Mouse (Mus musculus) spleen, adult 12 weeks (tissue): ENCODE data around the gene Mrto4.
"Not testable (repeated sequence)": the region's sequence is repeated elsewhere in the genome, so short reads cannot be mapped to it uniquely, and the experiment has no call there.

Source experiments
- DNase-seq: peaks from one replicate; pipeline ENCODE4 v3.0.0; 2022; ENCODE audit warnings: low spot score

Mrto4 gene

DNA sequence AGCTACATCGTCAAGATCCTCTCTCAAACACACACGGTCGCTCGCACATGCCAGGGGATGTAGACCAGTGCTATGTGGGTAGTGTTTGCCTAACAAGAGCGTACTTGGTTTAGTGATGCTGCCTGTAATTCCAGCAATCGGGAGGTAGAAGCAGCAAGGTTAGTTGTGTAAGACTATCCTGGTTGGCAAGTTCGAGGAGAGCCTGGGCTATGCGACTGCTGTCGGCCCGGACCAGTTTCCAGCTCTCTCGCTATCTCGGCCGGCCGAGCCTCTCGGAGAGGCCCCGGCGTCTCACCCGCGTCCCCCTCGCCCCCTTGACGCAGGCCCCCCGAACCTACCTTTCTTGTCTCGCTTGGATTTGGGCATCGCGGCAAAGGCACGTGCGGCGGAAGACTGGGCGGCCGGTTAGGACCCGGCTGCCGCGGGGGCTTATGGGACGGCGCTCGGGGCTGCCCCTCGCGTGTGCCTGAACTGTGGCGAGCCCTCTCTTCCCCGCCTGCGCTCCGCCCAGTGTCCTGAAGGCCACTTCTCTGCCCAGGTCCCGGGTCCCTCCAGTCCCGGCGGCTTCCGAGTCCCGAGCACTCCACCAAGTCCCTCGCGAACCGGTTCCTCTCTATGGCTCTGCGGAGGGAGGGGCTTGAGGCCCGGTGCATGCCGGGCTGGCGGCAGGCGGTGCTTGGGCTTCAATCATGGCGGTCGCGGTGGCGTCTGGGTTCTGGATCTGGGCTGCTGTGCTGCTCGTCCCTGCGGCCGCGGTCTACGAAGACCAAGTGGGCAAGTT, at the start of gene Mrto4, which contains the start of the genes Emc1 and Ubr4:
Gene Mrto4 (minus strand): TSS at position 646 of the 781 bp plus-strand sequence.
Gene Emc1 (plus strand): TSS at position 657 of the 781 bp plus-strand sequence.
Gene Ubr4 (plus strand): TSS at position 679 of the 781 bp plus-strand sequence.
- DNase-seq, result peak; percentile 83

DNA sequence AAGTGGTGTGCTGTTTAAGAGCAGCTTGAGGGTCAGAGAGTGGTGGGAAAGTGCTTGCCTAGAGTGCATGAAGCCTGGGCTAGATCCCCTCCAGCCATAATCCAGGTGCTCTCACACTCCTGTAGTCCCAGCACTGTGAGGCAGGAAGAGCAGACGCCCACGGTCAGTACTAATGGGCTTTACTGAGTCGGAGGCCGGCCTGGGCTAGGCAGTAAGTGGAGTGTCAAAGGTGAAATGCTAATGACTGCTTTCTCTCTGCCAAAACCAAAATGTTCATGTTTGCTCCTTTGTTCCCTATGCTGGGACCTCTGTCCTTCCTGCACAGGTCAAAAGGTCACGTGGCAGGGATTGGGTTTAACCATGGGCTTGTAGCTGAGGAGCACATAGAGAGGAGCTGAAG, 48.1 kb upstream of the Mrto4 start:
- no peak for DNase-seq

DNA sequence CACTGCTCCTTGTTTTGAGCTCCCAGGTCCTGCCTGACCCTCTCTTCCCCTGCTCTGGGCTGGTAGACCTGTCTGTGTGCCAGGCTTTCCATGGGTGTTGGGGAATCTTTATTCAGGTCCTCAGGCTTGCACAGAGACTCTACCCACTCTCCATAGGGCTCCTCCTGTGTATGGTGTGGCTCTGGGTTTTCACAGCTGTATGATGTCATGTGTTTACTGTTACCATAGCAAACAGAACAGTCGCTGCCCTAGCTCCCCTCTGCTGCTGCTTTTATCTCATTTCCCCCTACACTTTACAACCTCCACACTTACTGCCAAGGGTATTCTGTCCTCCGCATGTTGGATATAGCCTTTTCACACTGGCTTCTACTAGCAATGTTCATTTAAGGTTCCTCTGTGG, 43.1 kb upstream of the Mrto4 start:
- no peak for DNase-seq

GRCm38 (mm10) chr4:139389557-139389956, 37.2 kb upstream of the Mrto4 start:
- DNase-seq, result no peak

GRCm38 (mm10) chr4:139386869-139387319, 34.5 kb upstream of the Mrto4 start:
- no peak for DNase-seq

DNA sequence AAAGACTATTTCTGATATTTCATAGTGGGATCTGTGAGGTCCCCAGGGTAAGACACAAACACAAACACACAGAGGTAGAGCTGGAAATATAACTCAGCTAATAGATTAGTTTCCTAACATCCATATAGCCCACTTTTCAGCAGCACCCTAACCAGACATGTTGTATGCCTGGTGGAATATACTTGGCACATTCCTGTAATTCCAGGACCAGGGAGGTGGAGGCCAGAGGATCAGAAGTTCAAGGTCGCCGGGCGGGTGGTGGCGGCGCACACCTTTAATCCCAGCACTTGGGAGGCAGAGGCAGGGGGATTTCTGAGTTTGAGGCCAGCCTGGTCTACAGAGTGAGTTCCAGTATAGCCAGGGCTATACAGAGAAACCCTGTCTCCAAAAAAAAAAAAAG, 33.5 kb upstream of the Mrto4 start:
- not testable (repeated sequence) for DNase-seq

DNA sequence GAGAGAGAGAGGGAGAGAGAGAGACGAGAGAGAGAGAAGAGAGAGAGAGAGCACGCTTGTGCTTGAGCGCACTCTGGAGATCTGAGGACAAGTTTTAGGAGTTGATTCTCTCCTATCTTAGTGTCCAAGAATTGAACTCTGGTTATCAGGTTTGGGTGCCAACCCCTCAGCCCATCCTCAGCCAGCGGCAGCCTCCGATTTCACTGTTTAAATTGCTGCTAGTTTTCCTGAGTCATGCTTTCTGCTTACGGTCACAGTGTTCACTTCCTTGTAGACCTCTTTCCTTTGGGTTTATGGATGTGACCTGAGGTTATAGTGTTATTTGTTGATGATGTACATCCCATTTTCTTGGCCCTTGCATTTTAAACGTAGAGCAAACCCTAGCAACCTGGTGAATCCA, 29.9 kb upstream of the Mrto4 start:
- DNase-seq, result peak; percentile 4

DNA sequence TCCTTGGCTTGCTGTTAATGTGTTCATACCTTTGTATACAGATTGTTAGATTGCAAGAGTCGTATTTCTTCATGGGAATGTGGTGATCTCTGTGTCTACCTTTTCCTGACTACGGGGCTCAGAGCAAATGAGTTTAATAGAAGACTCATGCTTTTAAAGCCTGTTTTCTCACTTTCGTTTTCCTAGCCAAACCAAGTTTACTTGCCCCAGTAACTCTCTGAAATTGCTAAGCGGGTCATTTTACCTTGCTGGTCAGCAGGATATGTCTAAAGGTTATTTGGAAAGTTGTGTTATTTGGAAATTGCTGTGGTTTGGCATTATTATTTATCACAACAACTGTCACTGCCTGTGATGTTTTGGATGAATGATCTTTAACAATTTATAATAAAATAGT, 29.1 kb upstream of the Mrto4 start:
- no peak for DNase-seq

DNA sequence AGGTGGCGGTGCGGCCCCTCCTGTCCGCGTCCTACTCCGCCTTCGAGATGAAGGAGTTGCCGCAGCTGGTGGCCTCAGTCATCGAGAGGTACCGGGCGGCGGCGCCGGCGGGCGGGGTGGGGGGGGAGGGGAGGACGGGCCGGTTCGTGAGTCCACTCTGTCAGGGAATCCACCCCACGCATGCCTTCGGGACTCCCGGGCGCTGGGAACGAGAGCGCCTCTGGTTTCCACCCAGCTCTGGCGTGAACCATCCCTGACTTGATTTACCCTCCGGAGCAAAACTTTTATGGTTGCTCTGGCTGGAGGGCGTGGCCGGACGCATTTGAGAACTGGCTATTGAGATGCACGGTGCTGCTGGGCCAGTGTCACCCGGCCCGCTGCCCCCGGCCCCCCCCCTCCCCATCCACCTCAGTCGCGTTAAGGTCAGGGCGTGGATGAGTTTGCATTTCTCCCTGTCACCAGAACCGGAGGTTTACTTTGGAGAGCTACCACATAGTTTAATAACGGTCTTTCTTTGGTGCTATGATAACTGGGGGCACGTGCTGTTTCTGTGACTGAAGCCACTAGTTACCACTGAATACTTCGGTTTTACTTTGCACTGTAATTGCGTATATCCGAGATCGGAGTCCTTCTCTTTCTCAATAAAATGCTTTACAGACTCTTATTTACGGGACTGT, 28.5 kb upstream of the Mrto4 start:
- no peak for DNase-seq

DNA sequence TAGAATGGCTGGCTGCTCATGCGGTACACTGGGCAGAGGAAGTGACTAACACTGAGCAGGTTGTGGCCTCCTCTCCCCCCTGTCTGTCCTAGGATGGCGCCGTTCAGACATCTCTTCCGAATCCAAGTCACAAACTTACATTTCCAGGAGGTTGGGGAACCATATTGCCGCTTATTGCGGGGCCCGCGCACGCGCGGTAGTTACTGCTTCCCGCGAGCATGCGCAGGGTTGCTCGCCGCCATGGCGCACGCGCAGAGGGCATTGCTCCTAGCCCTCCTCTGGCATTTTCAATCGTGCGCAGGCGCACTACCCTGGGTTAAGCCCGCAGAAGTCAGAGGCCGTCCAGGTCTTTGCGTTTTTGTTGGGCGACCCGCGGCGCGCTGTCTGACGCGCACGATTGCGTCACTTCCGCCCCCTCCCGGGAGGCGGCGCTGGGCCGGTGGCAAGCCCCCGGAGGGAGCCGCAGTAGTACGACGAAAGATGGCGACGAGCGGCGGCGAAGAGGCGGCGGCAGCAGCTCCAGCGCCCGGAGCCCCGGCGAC, 27.9 kb upstream of the Mrto4 start:
- DNase-seq, result peak; percentile 99

DNA sequence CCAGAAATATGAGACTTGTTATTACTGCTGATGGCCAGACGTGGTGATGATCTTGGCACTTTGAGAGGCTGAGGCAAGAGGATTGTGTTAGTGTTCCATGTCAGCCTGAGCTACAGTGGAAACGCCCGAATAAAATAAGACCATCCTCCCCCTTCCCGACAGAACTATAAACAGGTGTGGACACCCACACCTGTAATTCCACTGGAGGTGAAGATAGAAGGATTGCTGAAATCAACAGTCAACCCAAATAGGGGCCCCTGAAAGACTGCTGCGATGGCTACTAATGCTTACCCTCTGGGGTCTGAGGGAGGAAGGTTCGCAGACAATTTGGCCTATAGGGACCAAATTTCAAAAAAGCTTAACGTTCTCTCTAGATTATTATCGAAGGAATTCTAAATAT, 27.3 kb upstream of the Mrto4 start:
- DNase-seq, result no peak

DNA sequence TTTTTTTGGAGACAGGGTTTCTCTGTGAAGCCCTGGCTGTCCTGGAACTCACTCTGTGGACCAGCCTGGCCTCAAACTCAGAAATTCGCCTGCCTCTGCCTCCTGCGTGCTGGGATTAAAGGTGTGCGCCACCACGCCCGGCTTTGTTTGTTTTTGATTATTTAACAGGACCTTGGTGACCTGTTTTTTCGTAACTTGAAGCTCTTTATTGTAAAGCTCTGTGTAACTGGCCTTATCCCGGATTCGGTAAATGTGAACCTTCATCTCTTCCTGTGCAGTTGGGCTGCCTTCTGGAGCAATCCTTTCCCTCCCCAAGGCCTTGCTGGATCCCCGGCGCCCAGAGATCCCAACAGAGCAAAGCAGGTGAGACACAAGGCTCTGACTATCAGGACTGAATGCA, 21.2 kb upstream of the Mrto4 start:
- DNase-seq, result no peak

DNA sequence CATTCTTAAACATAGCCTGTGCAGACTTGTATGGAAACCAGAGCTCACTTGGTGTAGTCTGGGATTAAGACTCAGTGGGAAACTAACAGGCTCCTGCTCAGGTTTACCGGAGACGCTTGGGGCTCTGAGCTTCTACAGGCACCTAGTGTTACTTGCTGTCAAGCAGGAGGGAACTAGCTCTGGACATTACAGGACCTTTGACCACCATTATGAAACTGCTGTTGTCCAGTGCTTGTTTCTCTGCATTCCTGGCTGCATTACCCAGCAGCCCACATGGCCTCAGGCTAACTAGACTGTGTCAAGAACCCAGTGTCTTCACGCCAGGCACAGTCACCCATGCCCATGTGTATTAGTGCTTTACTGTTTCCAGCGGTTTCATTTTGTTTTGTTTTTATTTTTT, 20.8 kb upstream of the Mrto4 start:
- DNase-seq, result no peak

GRCm38 (mm10) chr4:139368038-139368437, 15.7 kb upstream of the Mrto4 start:
- no peak for DNase-seq

DNA sequence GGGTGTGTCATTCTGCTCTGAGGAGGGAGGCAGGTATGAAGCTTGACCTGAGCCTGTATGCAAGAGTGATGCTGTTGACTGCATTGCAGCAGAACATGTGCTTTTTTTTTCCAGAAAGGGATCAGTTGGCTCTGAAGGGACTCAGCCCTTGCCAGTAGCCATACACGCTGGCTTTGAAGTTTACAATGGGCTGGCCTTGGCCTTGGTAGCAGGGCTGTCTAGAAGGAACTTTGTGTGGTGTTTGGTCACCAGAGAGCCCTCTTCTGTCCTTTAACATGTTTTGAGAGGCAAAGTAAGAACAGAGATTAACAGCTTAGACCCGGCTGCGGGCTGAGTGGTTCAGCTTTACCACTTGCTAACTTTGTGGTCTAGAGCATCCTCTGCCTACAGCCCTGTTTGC, 15.0 kb upstream of the Mrto4 start:
- DNase-seq, result no peak

GRCm38 (mm10) chr4:139360761-139361548, 8.6 kb upstream of the Mrto4 start:
- DNase-seq, result no peak

- DNase-seq, result no peak
Measured at GRCm38 (mm10) chr4:139357211-139357610, 4.8 kb upstream of the Mrto4 start.

- no peak for DNase-seq
Measured at GRCm38 (mm10) chr4:139352832-139353231, 456 bp upstream of the Mrto4 start.

GRCm38 (mm10) chr4:139345416-139346019, 6.9 kb downstream of the Mrto4 start:
- DNase-seq, result no peak

GRCm38 (mm10) chr4:139343718-139344117, 8.7 kb downstream of the Mrto4 start:
- DNase-seq, result no peak

- DNase-seq, result no peak
Measured at GRCm38 (mm10) chr4:139341556-139342233, 10.7 kb downstream of the Mrto4 start.
